Mouse (Mus musculus): Measurements from ENCODE around the gene Trmt44. TPM values are rescaled to one million over a fixed set of nuclear protein-coding genes. Genes with fewer than 3 reads are reported as not detected.

The Trmt44 gene
- polyA plus RNA-seq, 1 experiment from 2014 or later: 7.0 TPM

DNA sequence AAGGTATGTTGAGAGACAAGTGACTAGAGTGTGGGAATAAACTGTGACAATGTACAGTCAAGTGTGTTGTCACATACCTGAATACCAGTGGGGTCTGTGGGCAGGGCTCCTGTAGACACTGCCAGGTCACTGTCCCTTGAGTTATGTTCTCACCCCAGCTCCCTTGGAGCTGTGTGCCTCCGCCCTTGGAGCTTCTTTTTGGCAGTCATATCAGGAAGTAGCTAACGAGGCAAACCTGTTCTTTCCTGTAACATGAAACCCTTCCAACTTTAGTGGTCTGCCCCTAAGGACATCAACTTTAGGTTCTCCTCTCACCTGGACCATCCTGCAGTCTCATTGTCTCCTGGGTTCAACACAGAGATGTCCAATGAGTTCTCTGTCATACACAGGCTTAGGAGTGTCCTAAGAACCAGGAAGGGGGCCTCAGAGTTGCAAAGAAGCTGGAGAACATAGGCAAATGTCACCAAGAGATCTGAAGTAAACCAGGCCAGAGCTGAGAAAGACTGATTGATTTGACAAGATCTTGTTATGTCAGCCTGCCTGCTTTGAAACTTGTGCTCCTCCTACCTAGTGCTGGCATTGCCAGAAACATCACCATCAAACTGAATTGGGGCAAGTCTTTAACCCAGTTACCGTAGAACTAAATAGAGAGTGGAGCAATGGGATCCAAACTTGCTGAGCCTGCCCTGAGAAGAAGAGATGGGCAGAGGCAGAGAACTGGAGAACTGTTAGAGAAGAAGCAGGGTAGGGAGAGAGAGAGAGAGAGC is 5.5 kb upstream of the Trmt44 start:
- Histone ChIP-seq H3K4me1 (ENCODE audit: control insufficient read depth, insufficient read depth, low read length) (peaks cover 11% of the 10 kb centered on the region), H3K36me3 (ENCODE audit: control insufficient read depth, insufficient read depth, low read length) (no peaks in the 10 kb centered on the region), H3K27ac (ENCODE audit: low read length) (no peak overlapping the region), H3K9me3 (replicated peaks; ENCODE audit: control insufficient read depth, low read length) (no peaks in the 10 kb centered on the region), H3K9ac (ENCODE audit: low read length) (no peak overlapping the region), H3K27me3 (ENCODE audit: control insufficient read depth, insufficient read depth, low read length) (no peaks in the 10 kb centered on the region), H3K4me2 (ENCODE audit: low read depth, low read length) (no peak overlapping the region), H3K4me3 (replicated peaks; ENCODE audit: low read length) (no peak overlapping the region)
- WGBS: 43% methylated on average over 3 of the region's 3 CpGs
- ATAC-seq (ENCODE audit: insufficient read depth, low FRiP score): no peak

DNA sequence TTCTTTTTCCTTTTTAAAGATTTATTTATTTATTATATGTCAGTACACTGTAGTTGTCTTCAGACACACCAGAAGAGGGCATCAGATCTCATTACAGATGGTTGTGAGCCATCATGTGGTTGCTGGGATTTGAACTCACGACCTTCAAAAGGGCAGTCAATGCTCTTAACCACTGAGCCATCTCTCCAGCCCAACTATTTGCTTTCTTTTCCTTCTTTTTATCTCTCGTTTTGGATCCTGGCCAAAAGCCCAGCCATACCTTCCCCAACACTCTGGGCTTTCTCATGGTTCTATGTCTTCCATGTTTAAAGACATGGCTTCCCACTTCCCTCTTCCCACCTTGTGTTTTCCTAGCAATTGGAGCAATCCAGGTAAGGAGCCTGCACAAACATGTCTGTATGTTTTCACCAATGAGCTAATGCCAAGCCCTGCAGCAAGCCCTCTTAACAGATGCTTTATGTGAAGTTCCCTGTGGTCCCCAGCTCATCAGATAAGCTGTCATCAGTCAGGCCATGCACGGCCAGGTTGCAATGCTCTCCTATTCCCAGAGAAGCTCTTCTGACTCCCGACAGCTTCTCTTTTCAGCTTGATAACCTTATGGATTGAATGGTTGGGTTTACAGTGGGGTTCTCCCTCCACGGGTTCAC is 4.5 kb upstream of the Trmt44 start:
- Histone ChIP-seq H3K4me1 (ENCODE audit: control insufficient read depth, insufficient read depth, low read length) (peaks cover 14% of the 10 kb centered on the region), H3K9me3 (replicated peaks; ENCODE audit: control insufficient read depth, low read length) (no peaks in the 10 kb centered on the region), H3K4me2 (ENCODE audit: low read depth, low read length) (no peak overlapping the region), H3K27ac (ENCODE audit: low read length) (no peak overlapping the region), H3K27me3 (ENCODE audit: control insufficient read depth, insufficient read depth, low read length) (no peaks in the 10 kb centered on the region), H3K9ac (ENCODE audit: low read length) (no peak overlapping the region), H3K4me3 (replicated peaks; ENCODE audit: low read length) (no peak overlapping the region), H3K36me3 (ENCODE audit: control insufficient read depth, insufficient read depth, low read length) (no peaks in the 10 kb centered on the region)
- whole genome bisulfite sequencing: 36% methylated on average over 5 of the region's 5 CpGs
- no peak for ATAC-seq (ENCODE audit: insufficient read depth, low FRiP score)

DNA sequence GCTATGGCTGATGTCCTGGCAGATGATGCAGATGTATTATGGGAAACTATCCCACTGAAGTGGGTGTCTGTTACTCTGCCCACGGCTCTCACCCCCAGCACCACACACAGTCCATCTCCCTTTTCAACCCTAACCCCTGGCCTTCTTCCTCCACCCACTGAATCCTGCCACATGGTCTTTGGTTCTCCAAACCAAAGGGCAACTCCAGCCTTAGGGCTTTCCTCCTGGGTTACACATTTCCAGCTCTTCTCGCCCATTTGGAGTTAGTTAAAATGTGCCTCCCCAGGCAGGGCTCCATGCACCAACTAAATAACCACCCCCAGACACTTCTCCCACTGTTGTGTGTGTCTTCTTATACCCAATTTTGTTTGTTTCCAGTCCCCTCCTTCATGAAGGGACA is 3.5 kb upstream of the Trmt44 start:
- ATAC-seq (ENCODE audit: insufficient read depth, low FRiP score): no peak

DNA sequence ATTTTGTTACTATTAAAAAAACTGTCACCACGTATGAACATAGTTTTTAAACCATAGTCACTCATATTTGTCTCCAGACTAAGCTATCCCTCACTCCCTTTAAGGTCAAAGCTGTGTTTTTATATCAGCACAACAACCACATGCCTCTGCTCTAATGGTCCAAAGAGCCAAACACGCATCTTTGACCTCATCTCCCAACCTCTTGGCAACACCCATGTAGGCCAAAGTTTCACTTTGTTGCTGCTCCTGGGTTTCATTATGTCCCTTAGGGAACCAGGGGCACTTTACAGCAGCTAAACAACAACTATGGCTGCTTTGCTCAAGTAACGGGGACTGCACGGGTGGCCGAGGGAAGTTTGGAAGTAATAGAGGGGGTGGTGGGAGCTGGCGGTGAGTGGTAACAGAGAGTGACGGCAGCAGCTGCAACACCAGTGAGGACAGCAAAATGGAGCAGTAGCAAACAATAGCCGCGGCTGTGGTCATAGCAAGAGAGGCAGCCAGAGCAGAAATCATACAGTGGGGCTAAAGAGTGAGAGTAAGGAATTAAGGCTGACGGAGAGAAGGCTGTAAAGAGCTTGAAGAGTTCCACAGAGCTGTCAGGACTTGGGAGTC is 1.6 kb upstream of the Trmt44 start:
- H3K27ac ChIP-seq (ENCODE audit: low read length): no peak overlapping the region
- 89% methylated on average over 10 of the region's 10 CpGs for WGBS

More for the DNA sequence above, 3.5 kb upstream of the Trmt44 start:
- no peak overlapping the region for H3K27ac ChIP-seq (ENCODE audit: low read length)
- no peaks in the 10 kb centered on the region for H3K36me3 ChIP-seq (ENCODE audit: control insufficient read depth, insufficient read depth, low read length)
- H3K4me3 ChIP-seq (replicated peaks; ENCODE audit: low read length): no peak overlapping the region
- peaks cover 17% of the 10 kb centered on the region for H3K4me1 ChIP-seq (ENCODE audit: control insufficient read depth, insufficient read depth, low read length)
- H3K4me2 ChIP-seq (ENCODE audit: low read depth, low read length): no peak overlapping the region
- 73% methylated on average over 2 of the region's 2 CpGs for WGBS
- H3K9me3 ChIP-seq (replicated peaks; ENCODE audit: control insufficient read depth, low read length): no peaks in the 10 kb centered on the region
- no peak overlapping the region for H3K9ac ChIP-seq (ENCODE audit: low read length)
- no peaks in the 10 kb centered on the region for H3K27me3 ChIP-seq (ENCODE audit: control insufficient read depth, insufficient read depth, low read length)

DNA sequence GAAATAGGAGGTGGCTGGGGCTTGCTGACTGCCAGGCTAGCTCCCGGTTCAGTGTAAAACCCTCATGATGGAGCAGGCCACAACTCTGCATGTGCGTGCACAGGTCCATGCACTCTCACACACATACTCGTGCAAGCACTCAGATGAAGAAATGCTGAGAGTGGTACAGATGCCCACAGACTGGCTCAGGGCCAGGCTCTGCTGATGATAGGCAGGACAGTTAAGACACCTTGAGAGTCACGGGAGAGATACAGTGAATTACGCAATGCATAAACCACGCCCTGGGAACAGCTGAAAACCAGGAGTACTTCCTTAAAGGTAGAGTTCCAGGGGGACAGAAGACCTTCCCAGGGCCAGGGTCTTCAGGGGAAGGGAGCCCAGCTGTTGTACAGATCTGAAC is 3.3 kb downstream of the Trmt44 start:
- Histone ChIP-seq H3K9ac (ENCODE audit: low read length) (no peak overlapping the region), H3K4me2 (ENCODE audit: low read depth, low read length) (no peak overlapping the region), H3K9me3 (replicated peaks; ENCODE audit: control insufficient read depth, low read length) (no peaks in the 10 kb centered on the region), H3K36me3 (ENCODE audit: control insufficient read depth, insufficient read depth, low read length) (peaks cover 22% of the 10 kb centered on the region), H3K27me3 (ENCODE audit: control insufficient read depth, insufficient read depth, low read length) (no peaks in the 10 kb centered on the region), H3K4me3 (replicated peaks; ENCODE audit: low read length) (no peak overlapping the region), H3K4me1 (ENCODE audit: control insufficient read depth, insufficient read depth, low read length) (peaks cover 12% of the 10 kb centered on the region), H3K27ac (ENCODE audit: low read length) (no peak overlapping the region)
- ATAC-seq (ENCODE audit: insufficient read depth, low FRiP score): no peak
- 82% methylated on average over 6 of the region's 6 CpGs for WGBS

More for the DNA sequence above, 1.6 kb upstream of the Trmt44 start:
- H3K4me2 ChIP-seq (ENCODE audit: low read depth, low read length): no peak overlapping the region
- no peak for ATAC-seq (ENCODE audit: insufficient read depth, low FRiP score)
- H3K4me3 ChIP-seq (replicated peaks; ENCODE audit: low read length): no peak overlapping the region
- H3K36me3 ChIP-seq (ENCODE audit: control insufficient read depth, insufficient read depth, low read length): peaks cover 8% of the 10 kb centered on the region
- H3K9ac ChIP-seq (ENCODE audit: low read length): no peak overlapping the region
- no peaks in the 10 kb centered on the region for H3K27me3 ChIP-seq (ENCODE audit: control insufficient read depth, insufficient read depth, low read length)
- H3K4me1 ChIP-seq (ENCODE audit: control insufficient read depth, insufficient read depth, low read length): peaks cover 12% of the 10 kb centered on the region
- no peaks in the 10 kb centered on the region for H3K9me3 ChIP-seq (replicated peaks; ENCODE audit: control insufficient read depth, low read length)

DNA sequence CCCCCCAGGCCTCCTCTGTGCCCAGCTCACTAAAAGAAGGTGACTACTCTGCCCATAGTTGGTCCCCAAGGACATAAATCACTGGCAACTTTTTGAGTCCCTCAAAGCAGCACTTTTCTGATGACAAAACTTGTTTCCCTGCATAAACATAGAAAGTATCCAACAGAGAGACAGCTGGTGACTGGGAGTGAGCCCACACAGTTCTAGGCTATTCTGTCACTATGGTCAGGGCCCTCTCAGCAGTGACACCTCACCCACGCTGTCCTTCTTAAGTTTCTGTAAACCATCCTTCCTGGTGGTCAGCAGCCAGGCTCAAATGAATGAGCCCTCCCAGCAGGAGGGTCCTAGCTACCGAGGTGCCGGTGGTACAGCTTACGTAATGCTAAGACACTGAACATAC is 8.2 kb downstream of the Trmt44 start:
- Histone ChIP-seq H3K4me1 (ENCODE audit: control insufficient read depth, insufficient read depth, low read length) (no peaks in the 10 kb centered on the region), H3K4me3 (replicated peaks; ENCODE audit: low read length) (no peak overlapping the region), H3K27me3 (ENCODE audit: control insufficient read depth, insufficient read depth, low read length) (no peaks in the 10 kb centered on the region), H3K36me3 (ENCODE audit: control insufficient read depth, insufficient read depth, low read length) (peaks cover 34% of the 10 kb centered on the region), H3K27ac (ENCODE audit: low read length) (no peak overlapping the region), H3K9me3 (replicated peaks; ENCODE audit: control insufficient read depth, low read length) (no peaks in the 10 kb centered on the region), H3K4me2 (ENCODE audit: low read depth, low read length) (no peak overlapping the region), H3K9ac (ENCODE audit: low read length) (no peak overlapping the region)
- no peak for ATAC-seq (ENCODE audit: insufficient read depth, low FRiP score)
- 87% methylated on average over 4 of the region's 4 CpGs for WGBS

DNA sequence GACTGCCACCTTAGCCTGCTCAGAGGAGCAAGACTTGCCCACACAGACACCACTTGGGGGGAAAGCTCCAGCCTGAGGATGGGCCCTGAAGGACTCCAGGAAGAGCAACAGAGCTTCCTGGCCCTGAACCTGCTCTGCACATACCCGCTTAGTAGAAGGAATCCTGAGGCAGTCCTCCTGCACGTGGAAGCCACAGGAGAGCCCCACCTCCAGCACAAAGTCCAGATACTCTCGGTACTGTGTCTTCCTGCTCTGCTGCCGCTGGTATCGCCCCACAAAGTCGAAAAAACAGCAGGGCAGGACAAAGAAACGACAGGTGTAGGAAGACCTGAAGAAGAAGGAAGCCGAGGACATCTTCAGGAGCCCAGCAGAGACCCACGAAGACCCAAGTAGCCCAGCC is 9.7 kb downstream of the Trmt44 start:
- H3K27ac ChIP-seq (ENCODE audit: low read length): no peak overlapping the region
- H3K27me3 ChIP-seq (ENCODE audit: control insufficient read depth, insufficient read depth, low read length): no peaks in the 10 kb centered on the region
- H3K9me3 ChIP-seq (replicated peaks; ENCODE audit: control insufficient read depth, low read length): no peaks in the 10 kb centered on the region
- peaks cover 32% of the 10 kb centered on the region for H3K36me3 ChIP-seq (ENCODE audit: control insufficient read depth, insufficient read depth, low read length)
- H3K4me3 ChIP-seq (replicated peaks; ENCODE audit: low read length): no peak overlapping the region
- no peak for ATAC-seq (ENCODE audit: insufficient read depth, low FRiP score)
- H3K4me1 ChIP-seq (ENCODE audit: control insufficient read depth, insufficient read depth, low read length): no peaks in the 10 kb centered on the region
- no peak overlapping the region for H3K9ac ChIP-seq (ENCODE audit: low read length)
- WGBS: 89% methylated on average over 9 of the region's 9 CpGs
- H3K4me2 ChIP-seq (ENCODE audit: low read depth, low read length): no peak overlapping the region

DNA sequence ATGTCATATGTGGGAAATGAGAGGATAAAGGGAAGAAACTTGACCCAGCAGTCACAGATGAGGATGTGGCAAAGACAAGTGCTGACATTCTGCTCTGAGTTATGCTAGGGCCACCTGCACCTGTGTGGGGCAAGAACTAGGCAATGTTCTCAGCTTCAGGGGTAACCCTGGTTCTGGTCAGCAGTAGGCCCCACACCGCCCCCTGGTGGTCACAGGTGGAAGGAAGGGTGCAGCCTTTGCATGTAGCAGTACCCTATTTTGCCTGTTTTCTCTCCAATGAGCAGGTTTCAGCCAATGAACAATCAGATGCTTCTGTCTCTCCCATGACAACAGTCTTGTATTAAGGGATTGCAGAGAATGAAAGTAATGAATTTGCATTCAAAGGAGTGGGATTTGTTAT is 11.4 kb downstream of the Trmt44 start:
- no peak; the same call in 1 of the 2 replicates for ATAC-seq (ENCODE audit: insufficient read depth, low FRiP score)
- no peak overlapping the region for H3K9ac ChIP-seq (ENCODE audit: low read length)
- H3K27me3 ChIP-seq (ENCODE audit: control insufficient read depth, insufficient read depth, low read length): no peaks in the 10 kb centered on the region
- H3K4me3 ChIP-seq (replicated peaks; ENCODE audit: low read length): no peak overlapping the region
- no peaks in the 10 kb centered on the region for H3K4me1 ChIP-seq (ENCODE audit: control insufficient read depth, insufficient read depth, low read length)
- no peaks in the 10 kb centered on the region for H3K9me3 ChIP-seq (replicated peaks; ENCODE audit: control insufficient read depth, low read length)
- H3K27ac ChIP-seq (ENCODE audit: low read length): no peak overlapping the region
- 0% methylated on average over 1 of the region's 1 CpGs for WGBS
- H3K36me3 ChIP-seq (ENCODE audit: control insufficient read depth, insufficient read depth, low read length): peaks cover 28% of the 10 kb centered on the region
- H3K4me2 ChIP-seq (ENCODE audit: low read depth, low read length): no peak overlapping the region

DNA sequence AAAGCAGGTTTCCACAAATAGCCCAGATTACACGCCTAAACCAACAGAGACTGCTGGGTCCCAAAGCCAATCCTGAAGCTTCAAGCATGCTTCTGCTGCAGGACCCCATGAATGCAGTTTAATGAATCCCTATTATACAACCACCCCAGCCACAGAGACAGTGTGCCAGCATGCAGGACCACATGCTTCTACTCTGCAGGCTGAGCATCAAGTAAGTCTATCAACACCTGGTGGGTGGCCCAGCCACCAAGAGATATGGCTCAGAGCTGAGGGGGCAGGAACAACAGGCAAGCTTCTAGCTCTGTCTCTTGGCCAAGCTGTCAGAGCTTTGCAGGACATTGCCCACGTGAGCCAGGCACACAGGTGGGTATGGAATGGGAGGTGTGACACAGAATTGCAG is 12.3 kb downstream of the Trmt44 start:
- H3K36me3 ChIP-seq (ENCODE audit: control insufficient read depth, insufficient read depth, low read length): peaks cover 24% of the 10 kb centered on the region
- WGBS: 92% methylated on average over 2 of the region's 2 CpGs

More for the DNA sequence above, 12.3 kb downstream of the Trmt44 start:
- Histone ChIP-seq H3K9me3 (replicated peaks; ENCODE audit: control insufficient read depth, low read length) (no peaks in the 10 kb centered on the region), H3K27ac (ENCODE audit: low read length) (no peak overlapping the region), H3K4me1 (ENCODE audit: control insufficient read depth, insufficient read depth, low read length) (no peaks in the 10 kb centered on the region), H3K9ac (ENCODE audit: low read length) (no peak overlapping the region), H3K4me2 (ENCODE audit: low read depth, low read length) (no peak overlapping the region), H3K27me3 (ENCODE audit: control insufficient read depth, insufficient read depth, low read length) (no peaks in the 10 kb centered on the region), H3K4me3 (replicated peaks; ENCODE audit: low read length) (no peak overlapping the region)
- ATAC-seq (ENCODE audit: insufficient read depth, low FRiP score): no peak

Measured in stomach, embryonic 16.5 days (tissue).